Mouse (Mus musculus) liver, embryonic 14.5 days (tissue): ENCODE measurements at regions not wholly inside any gene's neighbourhood (a gene's known extent, or its start where the extent isn't known, plus 50 kb on each side); places are given as distances from the start of the nearest gene placed in this dataset.

Experiments
- CTCF ChIP-seq: IDR thresholded peaks from 2 replicates; pipeline ENCODE4 v1.5.1; 2016; ENCODE audit warnings: antibody characterized with exemption, low read depth, control low read depth
- EP300 ChIP-seq: IDR thresholded peaks from 2 replicates; pipeline ENCODE4 v1.6.1; 2016; ENCODE audit warnings: antibody characterized with exemption, low read depth

DNA sequence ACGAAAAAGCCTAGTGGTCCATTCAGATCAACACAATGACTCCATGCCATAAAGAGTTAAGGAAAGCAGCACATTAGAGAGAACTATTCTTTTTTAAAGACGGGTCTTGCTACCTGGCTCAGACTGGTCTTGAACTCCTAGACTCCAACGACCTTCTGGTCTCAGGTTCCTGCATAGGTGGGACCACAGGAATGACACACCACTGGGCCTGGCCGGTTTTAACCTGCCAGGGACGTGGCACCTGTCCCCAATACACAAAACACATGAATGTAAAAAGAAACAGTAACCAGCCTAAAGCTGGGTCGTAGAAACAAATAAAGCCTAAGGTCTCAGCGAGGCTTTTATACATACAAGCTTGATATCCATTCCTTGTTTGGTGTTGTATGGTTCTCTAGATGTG lies 67.9 kb downstream of the Hes1 start:
- TF ChIP-seq CTCF, result no peak
- no peak for TF ChIP-seq EP300
